Mouse (Mus musculus) frontal cortex, postnatal 14 days (tissue): ENCODE results near the gene St14.

Experiments
- DNase-seq, 2 experiments: peaks; one replicate each; pipeline ENCODE4 v3.0.0; 2022; ENCODE audit warnings: low spot score in 2 of 2

Gene St14

GRCm38 (mm10) chr9:31122464-31123030 lies 9.1 kb downstream of the St14 start:
- DNase-seq: no peak

GRCm38 (mm10) chr9:31120533-31120915 lies 11.1 kb downstream of the St14 start:
- DNase-seq: no peak

- no peak for DNase-seq
Measured at GRCm38 (mm10) chr9:31119882-31120532, 11.6 kb downstream of the St14 start.

- no peak for DNase-seq
Measured at GRCm38 (mm10) chr9:31119405-31119804, 12.2 kb downstream of the St14 start.

GRCm38 (mm10) chr9:31118520-31119298 lies 12.9 kb downstream of the St14 start:
- no peak for DNase-seq

- no peak for DNase-seq
Measured at GRCm38 (mm10) chr9:31117488-31117887, 14.2 kb downstream of the St14 start.

GRCm38 (mm10) chr9:31117088-31117487 lies 14.6 kb downstream of the St14 start:
- no peak for DNase-seq

GRCm38 (mm10) chr9:31115586-31115985 lies 16.1 kb downstream of the St14 start:
- DNase-seq: no peak

- no peak for DNase-seq
Measured at GRCm38 (mm10) chr9:31108464-31108863, 23.2 kb downstream of the St14 start.

- no peak for DNase-seq
Measured at GRCm38 (mm10) chr9:31098118-31098517, 33.5 kb downstream of the St14 start.

GRCm38 (mm10) chr9:31097088-31098082 lies 34.3 kb downstream of the St14 start:
- DNase-seq: no peak

GRCm38 (mm10) chr9:31092833-31093195 lies 38.8 kb downstream of the St14 start:
- no peak for DNase-seq

GRCm38 (mm10) chr9:31092111-31092832 lies 39.4 kb downstream of the St14 start:
- DNase-seq: no peak

GRCm38 (mm10) chr9:31091162-31091581 lies 40.5 kb downstream of the St14 start:
- DNase-seq: no peak

GRCm38 (mm10) chr9:31090081-31091023 lies 41.3 kb downstream of the St14 start:
- no peak for DNase-seq

GRCm38 (mm10) chr9:31089541-31089940 lies 42.1 kb downstream of the St14 start:
- DNase-seq: no peak

- DNase-seq: no peak
Measured at GRCm38 (mm10) chr9:31088883-31089282, 42.8 kb downstream of the St14 start.

GRCm38 (mm10) chr9:31088116-31088515 lies 43.5 kb downstream of the St14 start:
- DNase-seq: no peak

GRCm38 (mm10) chr9:31087466-31087865 lies 44.2 kb downstream of the St14 start:
- DNase-seq: no peak

- DNase-seq: no peak
Measured at GRCm38 (mm10) chr9:31086754-31087145, 44.9 kb downstream of the St14 start.
